Mouse (Mus musculus): ENCODE data around the gene Car6. TPM values are rescaled to one million over a fixed set of nuclear protein-coding genes. Genes with fewer than 3 reads are reported as not detected.

The Car6 gene
- polyA plus RNA-seq, 1 experiment from 2014 or later, result not detected

- no peaks in the 10 kb centered on the region for H3K27me3 ChIP-seq (ENCODE audit: control insufficient read depth, insufficient read depth, low read depth, low read length)
- no peaks in the 10 kb centered on the region for H3K36me3 ChIP-seq (ENCODE audit: control insufficient read depth, insufficient read depth, low read length)
- WGBS, result 96% methylated on average over 5 of the region's 5 CpGs
- H3K4me1 ChIP-seq (replicated peaks; ENCODE audit: control insufficient read depth, insufficient read depth, low read length), result peaks cover 3% of the 10 kb centered on the region; the same call in 1 of the 2 replicates
- H3K4me2 ChIP-seq (ENCODE audit: low read depth, low read length), result no peak overlapping the region
- no peaks in the 10 kb centered on the region for H3K9me3 ChIP-seq (ENCODE audit: control insufficient read depth, low read length)
- H3K9ac ChIP-seq (ENCODE audit: low read length), result no peak overlapping the region
- H3K27ac ChIP-seq (ENCODE audit: low read length), result no peak overlapping the region
- no peak overlapping the region for H3K4me3 ChIP-seq (ENCODE audit: low read length)
- no peak for ATAC-seq (ENCODE audit: low read depth)
Measured at GRCm38 (mm10) chr4:150209751-150210150, 8.6 kb upstream of the Car6 start.

GRCm38 (mm10) chr4:150204877-150205276, 3.7 kb upstream of the Car6 start:
- Histone ChIP-seq H3K27me3 (ENCODE audit: control insufficient read depth, insufficient read depth, low read depth, low read length) (no peaks in the 10 kb centered on the region), H3K4me1 (replicated peaks; ENCODE audit: control insufficient read depth, insufficient read depth, low read length) (no peaks in the 10 kb centered on the region), H3K36me3 (ENCODE audit: control insufficient read depth, insufficient read depth, low read length) (no peaks in the 10 kb centered on the region), H3K9ac (ENCODE audit: low read length) (no peak overlapping the region), H3K4me2 (ENCODE audit: low read depth, low read length) (no peak overlapping the region), H3K27ac (ENCODE audit: low read length) (no peak overlapping the region), H3K9me3 (ENCODE audit: control insufficient read depth, low read length) (no peaks in the 10 kb centered on the region), H3K4me3 (ENCODE audit: low read length) (no peak overlapping the region)
- 54% methylated on average over 3 of the region's 3 CpGs for WGBS
- no peak for ATAC-seq (ENCODE audit: low read depth)

- 75% methylated on average over 5 of the region's 5 CpGs for WGBS
- no peak overlapping the region for H3K9ac ChIP-seq (ENCODE audit: low read length)
- no peak overlapping the region for H3K4me3 ChIP-seq (ENCODE audit: low read length)
- no peaks in the 10 kb centered on the region for H3K36me3 ChIP-seq (ENCODE audit: control insufficient read depth, insufficient read depth, low read length)
- no peaks in the 10 kb centered on the region for H3K4me1 ChIP-seq (replicated peaks; ENCODE audit: control insufficient read depth, insufficient read depth, low read length)
- H3K27ac ChIP-seq (ENCODE audit: low read length), result no peak overlapping the region
- no peaks in the 10 kb centered on the region for H3K27me3 ChIP-seq (ENCODE audit: control insufficient read depth, insufficient read depth, low read depth, low read length)
- H3K9me3 ChIP-seq (ENCODE audit: control insufficient read depth, low read length), result no peaks in the 10 kb centered on the region
- no peak overlapping the region for H3K4me2 ChIP-seq (ENCODE audit: low read depth, low read length)
- ATAC-seq (ENCODE audit: low read depth), result no peak
Measured at GRCm38 (mm10) chr4:150202702-150203101, 1.6 kb upstream of the Car6 start.

- H3K27ac ChIP-seq (ENCODE audit: low read length), result no peak overlapping the region
- WGBS, result 70% methylated on average over 9 of the region's 9 CpGs
- no peak for ATAC-seq (ENCODE audit: low read depth)
Measured at GRCm38 (mm10) chr4:150198268-150198667, 2.9 kb downstream of the Car6 start.

GRCm38 (mm10) chr4:150193915-150194314, 7.2 kb downstream of the Car6 start:
- Histone ChIP-seq H3K27ac (ENCODE audit: low read length) (no peak overlapping the region), H3K36me3 (ENCODE audit: control insufficient read depth, insufficient read depth, low read length) (no peaks in the 10 kb centered on the region), H3K9ac (ENCODE audit: low read length) (no peak overlapping the region), H3K4me1 (replicated peaks; ENCODE audit: control insufficient read depth, insufficient read depth, low read length) (no peaks in the 10 kb centered on the region), H3K4me2 (ENCODE audit: low read depth, low read length) (no peak overlapping the region), H3K27me3 (ENCODE audit: control insufficient read depth, insufficient read depth, low read depth, low read length) (no peaks in the 10 kb centered on the region), H3K9me3 (ENCODE audit: control insufficient read depth, low read length) (no peaks in the 10 kb centered on the region), H3K4me3 (ENCODE audit: low read length) (no peak overlapping the region)
- no peak for ATAC-seq (ENCODE audit: low read depth)
- 33% methylated on average over 1 of the region's 1 CpGs for WGBS

More at GRCm38 (mm10) chr4:150198268-150198667, 2.9 kb downstream of the Car6 start:
- H3K27me3 ChIP-seq (ENCODE audit: control insufficient read depth, insufficient read depth, low read depth, low read length), result no peaks in the 10 kb centered on the region
- no peak overlapping the region for H3K4me2 ChIP-seq (ENCODE audit: low read depth, low read length)
- H3K4me1 ChIP-seq (replicated peaks; ENCODE audit: control insufficient read depth, insufficient read depth, low read length), result no peaks in the 10 kb centered on the region
- H3K4me3 ChIP-seq (ENCODE audit: low read length), result no peak overlapping the region
- no peaks in the 10 kb centered on the region for H3K9me3 ChIP-seq (ENCODE audit: control insufficient read depth, low read length)
- no peak overlapping the region for H3K9ac ChIP-seq (ENCODE audit: low read length)
- no peaks in the 10 kb centered on the region for H3K36me3 ChIP-seq (ENCODE audit: control insufficient read depth, insufficient read depth, low read length)

GRCm38 (mm10) chr4:150192199-150192598, 8.9 kb downstream of the Car6 start:
- H3K27me3 ChIP-seq (ENCODE audit: control insufficient read depth, insufficient read depth, low read depth, low read length), result no peaks in the 10 kb centered on the region
- 79% methylated on average over 6 of the region's 6 CpGs for WGBS
- no peaks in the 10 kb centered on the region for H3K36me3 ChIP-seq (ENCODE audit: control insufficient read depth, insufficient read depth, low read length)
- no peak overlapping the region for H3K9ac ChIP-seq (ENCODE audit: low read length)
- no peak for ATAC-seq (ENCODE audit: low read depth)
- H3K4me2 ChIP-seq (ENCODE audit: low read depth, low read length), result no peak overlapping the region
- no peak overlapping the region for H3K4me3 ChIP-seq (ENCODE audit: low read length)
- H3K4me1 ChIP-seq (replicated peaks; ENCODE audit: control insufficient read depth, insufficient read depth, low read length), result no peaks in the 10 kb centered on the region
- H3K9me3 ChIP-seq (ENCODE audit: control insufficient read depth, low read length), result no peaks in the 10 kb centered on the region
- no peak overlapping the region for H3K27ac ChIP-seq (ENCODE audit: low read length)

- Histone ChIP-seq H3K4me3 (ENCODE audit: low read length) (no peak overlapping the region), H3K9me3 (ENCODE audit: control insufficient read depth, low read length) (no peaks in the 10 kb centered on the region), H3K27ac (ENCODE audit: low read length) (no peak overlapping the region), H3K9ac (ENCODE audit: low read length) (no peak overlapping the region), H3K4me2 (ENCODE audit: low read depth, low read length) (no peak overlapping the region), H3K36me3 (ENCODE audit: control insufficient read depth, insufficient read depth, low read length) (no peaks in the 10 kb centered on the region), H3K4me1 (replicated peaks; ENCODE audit: control insufficient read depth, insufficient read depth, low read length) (no peaks in the 10 kb centered on the region), H3K27me3 (ENCODE audit: control insufficient read depth, insufficient read depth, low read depth, low read length) (no peaks in the 10 kb centered on the region)
- 41% methylated on average over 11 of the region's 11 CpGs for WGBS
- ATAC-seq (ENCODE audit: low read depth), result no peak
Measured at GRCm38 (mm10) chr4:150188236-150188635, 12.9 kb downstream of the Car6 start.

GRCm38 (mm10) chr4:150181304-150181703, 19.8 kb downstream of the Car6 start:
- Histone ChIP-seq H3K27ac (ENCODE audit: low read length) (no peak overlapping the region), H3K36me3 (ENCODE audit: control insufficient read depth, insufficient read depth, low read length) (no peaks in the 10 kb centered on the region), H3K4me1 (replicated peaks; ENCODE audit: control insufficient read depth, insufficient read depth, low read length) (no peaks in the 10 kb centered on the region), H3K9me3 (ENCODE audit: control insufficient read depth, low read length) (no peaks in the 10 kb centered on the region), H3K4me3 (ENCODE audit: low read length) (no peak overlapping the region), H3K4me2 (ENCODE audit: low read depth, low read length) (no peak overlapping the region), H3K9ac (ENCODE audit: low read length) (no peak overlapping the region), H3K27me3 (ENCODE audit: control insufficient read depth, insufficient read depth, low read depth, low read length) (no peaks in the 10 kb centered on the region)
- 84% methylated on average over 7 of the region's 7 CpGs for WGBS
- ATAC-seq (ENCODE audit: low read depth), result no peak

GRCm38 (mm10) chr4:150178131-150178530, 23.0 kb downstream of the Car6 start:
- no peaks in the 10 kb centered on the region for H3K36me3 ChIP-seq (ENCODE audit: control insufficient read depth, insufficient read depth, low read length)
- WGBS, result 42% methylated on average over 4 of the region's 4 CpGs
- no peak overlapping the region for H3K4me2 ChIP-seq (ENCODE audit: low read depth, low read length)
- no peak overlapping the region for H3K9ac ChIP-seq (ENCODE audit: low read length)
- H3K4me1 ChIP-seq (replicated peaks; ENCODE audit: control insufficient read depth, insufficient read depth, low read length), result no peaks in the 10 kb centered on the region
- no peaks in the 10 kb centered on the region for H3K27me3 ChIP-seq (ENCODE audit: control insufficient read depth, insufficient read depth, low read depth, low read length)
- H3K27ac ChIP-seq (ENCODE audit: low read length), result no peak overlapping the region
- H3K4me3 ChIP-seq (ENCODE audit: low read length), result no peak overlapping the region
- no peaks in the 10 kb centered on the region for H3K9me3 ChIP-seq (ENCODE audit: control insufficient read depth, low read length)
- no peak for ATAC-seq (ENCODE audit: low read depth)

GRCm38 (mm10) chr4:150177122-150177521, 24.0 kb downstream of the Car6 start:
- Histone ChIP-seq H3K4me2 (ENCODE audit: low read depth, low read length) (no peak overlapping the region), H3K27me3 (ENCODE audit: control insufficient read depth, insufficient read depth, low read depth, low read length) (no peaks in the 10 kb centered on the region), H3K27ac (ENCODE audit: low read length) (no peak overlapping the region), H3K4me3 (ENCODE audit: low read length) (no peak overlapping the region), H3K9me3 (ENCODE audit: control insufficient read depth, low read length) (no peaks in the 10 kb centered on the region), H3K4me1 (replicated peaks; ENCODE audit: control insufficient read depth, insufficient read depth, low read length) (no peaks in the 10 kb centered on the region), H3K9ac (ENCODE audit: low read length) (no peak overlapping the region), H3K36me3 (ENCODE audit: control insufficient read depth, insufficient read depth, low read length) (no peaks in the 10 kb centered on the region)
- no peak for ATAC-seq (ENCODE audit: low read depth)
- 66% methylated on average over 8 of the region's 8 CpGs for WGBS

All from lung, embryonic 16.5 days (tissue).